Mouse (Mus musculus): ENCODE measurements at regions not wholly inside any gene's neighbourhood (a gene's known extent, or its start where the extent isn't known, plus 50 kb on each side); places are given as distances from the start of the nearest gene placed in this dataset.
A peak's percentile ranks its signal among the peaks of the same experiment; 100 is the strongest.

GRCm38 (mm10) chr17:44336842-44337241 lies 148.5 kb downstream of the Clic5 start:
- DNase-seq, result no peak

DNA sequence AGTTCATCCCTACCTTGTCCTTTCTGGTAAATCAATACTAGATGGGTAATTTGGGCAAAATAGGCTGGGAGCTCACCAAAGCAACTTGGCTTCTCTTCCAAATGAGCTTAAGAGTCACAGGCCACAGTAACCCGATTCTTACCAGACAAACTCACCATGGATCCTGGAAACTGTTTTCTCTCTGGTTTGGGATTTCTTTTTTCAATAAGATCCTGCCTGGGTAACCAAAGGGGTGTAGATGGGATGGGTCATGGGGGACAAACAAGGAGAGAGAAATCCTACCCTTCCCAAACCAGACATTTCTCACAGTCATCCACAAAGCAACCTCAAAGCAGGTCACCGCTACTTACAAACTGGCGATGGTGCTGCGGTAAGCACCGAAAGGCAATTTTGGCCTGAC lies 148.9 kb downstream of the Clic5 start:
- DNase-seq, result no peak

DNA sequence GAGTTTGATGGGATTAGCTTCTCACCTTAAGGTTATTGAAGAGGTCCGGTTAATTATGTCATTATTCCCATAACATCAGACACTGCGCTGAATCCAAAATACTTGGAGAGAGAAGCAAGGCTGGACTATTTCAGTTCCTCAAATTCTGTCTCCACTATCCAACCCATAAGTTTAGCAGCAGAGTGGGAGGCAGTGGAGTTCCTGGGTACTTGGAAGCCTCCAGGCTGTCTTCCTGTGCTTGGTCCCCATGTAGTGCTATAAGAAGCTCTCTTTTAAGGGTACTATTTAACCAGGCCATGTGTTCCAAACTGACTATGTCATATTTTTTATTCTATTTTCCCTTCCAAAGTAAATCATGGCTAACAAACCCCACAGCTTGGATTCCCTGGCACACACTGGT lies 156.2 kb downstream of the Clic5 start:
- DNase-seq, result no peak

GRCm38 (mm10) chr17:44345374-44345773 lies 157.0 kb downstream of the Clic5 start:
- no peak for DNase-seq

GRCm38 (mm10) chr17:44350201-44350948 lies 162.0 kb downstream of the Clic5 start:
- peak; percentile 27 to 44 for DNase-seq

DNA sequence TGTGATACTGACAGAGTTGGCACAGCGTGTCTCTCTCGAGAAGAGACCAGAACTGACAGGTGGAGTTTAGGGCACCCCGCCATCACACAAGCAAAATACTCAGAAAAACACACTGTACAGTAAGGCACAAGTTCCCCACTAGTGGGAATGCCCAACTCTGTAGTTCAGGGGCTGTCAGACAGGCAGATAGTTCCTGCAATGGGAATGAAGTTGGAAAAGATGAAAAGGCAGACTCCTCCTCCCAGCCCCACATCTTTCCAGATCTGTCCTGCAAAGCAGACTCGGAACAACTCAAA lies 162.5 kb downstream of the Clic5 start:
- no peak for DNase-seq

- peak in 1 of 2 experiments; percentile 9 for DNase-seq
Observed at GRCm38 (mm10) chr17:44351499-44352117, 163.2 kb downstream of the Clic5 start.

DNA sequence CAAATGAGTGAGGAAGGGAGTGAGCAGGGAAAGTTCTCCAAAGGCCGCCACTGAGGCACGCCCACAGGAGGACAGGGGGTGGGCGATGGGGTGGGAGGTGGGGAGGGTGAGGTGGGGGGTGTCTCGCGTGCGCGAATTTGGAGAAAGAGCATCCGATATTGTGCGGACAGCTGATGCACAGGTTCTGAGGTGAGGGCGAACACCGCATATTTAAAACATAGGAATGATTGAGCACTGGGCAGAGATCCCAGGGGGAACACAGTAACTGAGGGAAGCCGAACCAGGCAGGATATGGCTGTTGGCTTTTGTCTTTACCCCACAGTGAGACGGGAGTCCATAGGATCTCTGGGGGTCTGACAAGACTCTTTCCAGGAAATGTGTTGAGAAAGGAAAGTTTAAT lies 163.8 kb downstream of the Clic5 start:
- no peak for DNase-seq

GRCm38 (mm10) chr17:44363111-44363510 lies 174.7 kb downstream of the Clic5 start:
- no peak for DNase-seq

GRCm38 (mm10) chr17:44364494-44364893 lies 176.1 kb downstream of the Clic5 start:
- no peak for DNase-seq

GRCm38 (mm10) chr17:44366438-44366837 lies 178.1 kb downstream of the Clic5 start:
- no peak for DNase-seq

DNA sequence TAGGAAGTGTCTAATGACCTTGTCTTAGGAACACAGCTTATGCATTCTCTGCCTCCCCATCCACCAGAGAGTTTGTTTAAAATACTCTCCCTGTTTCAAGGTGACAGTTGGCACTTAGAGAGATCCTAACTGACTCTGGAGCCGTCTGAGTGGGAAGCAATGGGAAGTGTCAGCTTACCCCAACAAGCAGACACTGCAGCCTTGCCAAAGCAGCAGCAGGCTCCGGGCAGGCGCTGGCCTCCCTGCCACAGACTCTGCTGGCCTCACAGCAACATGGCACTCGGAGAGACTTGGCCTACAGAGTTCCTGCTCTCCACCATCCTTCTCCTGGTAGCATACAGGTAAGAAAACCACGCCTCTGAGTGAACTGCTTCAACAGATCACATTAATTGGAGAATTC lies 179.2 kb downstream of the Clic5 start:
- DNase-seq, result no peak

DNA sequence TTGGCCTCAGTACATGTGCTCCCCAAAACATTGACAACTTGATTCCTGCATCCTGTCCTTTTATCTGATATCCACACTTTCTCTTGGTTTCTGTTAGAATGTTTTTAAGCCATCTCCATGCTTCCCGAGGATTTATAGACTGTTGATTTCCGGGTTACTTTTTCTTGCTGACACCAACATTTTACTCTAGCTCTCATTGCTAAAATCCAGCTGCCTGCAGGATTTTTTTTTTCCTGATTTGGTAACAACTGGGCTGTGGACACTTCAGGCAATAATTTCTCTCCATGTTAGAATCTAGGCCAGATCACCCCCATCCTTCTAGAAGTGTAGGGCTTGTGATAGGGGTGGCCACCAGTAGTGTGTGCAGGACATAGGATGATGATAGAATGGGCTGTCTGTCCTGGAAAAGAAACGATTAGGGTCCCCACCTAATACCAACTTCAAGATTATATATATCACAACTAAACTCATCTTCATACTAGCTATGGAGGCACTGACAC lies 182.6 kb downstream of the Clic5 start:
- DNase-seq, result no peak

DNA sequence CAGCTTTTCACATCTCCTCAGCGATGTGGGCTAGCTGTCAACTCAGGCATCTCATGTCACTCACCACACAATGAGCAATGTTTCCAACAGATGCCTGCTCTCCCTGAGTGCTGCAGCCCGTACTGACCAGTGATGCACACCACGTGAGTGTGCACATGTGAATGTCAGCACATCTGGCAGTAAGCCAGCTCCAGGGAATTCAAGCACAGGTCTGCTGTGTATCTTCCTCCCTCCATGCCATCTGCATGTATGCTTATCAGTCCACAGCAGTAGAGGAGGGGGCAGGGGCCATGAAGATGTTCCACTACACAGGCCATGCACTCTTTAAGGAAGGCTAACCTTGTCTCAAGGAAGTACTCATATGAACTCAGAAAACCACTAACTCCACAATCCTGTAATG lies 183.2 kb downstream of the Clic5 start:
- no peak for DNase-seq

- DNase-seq, result no peak
Observed at GRCm38 (mm10) chr17:44373744-44374456, 185.5 kb downstream of the Clic5 start.

DNA sequence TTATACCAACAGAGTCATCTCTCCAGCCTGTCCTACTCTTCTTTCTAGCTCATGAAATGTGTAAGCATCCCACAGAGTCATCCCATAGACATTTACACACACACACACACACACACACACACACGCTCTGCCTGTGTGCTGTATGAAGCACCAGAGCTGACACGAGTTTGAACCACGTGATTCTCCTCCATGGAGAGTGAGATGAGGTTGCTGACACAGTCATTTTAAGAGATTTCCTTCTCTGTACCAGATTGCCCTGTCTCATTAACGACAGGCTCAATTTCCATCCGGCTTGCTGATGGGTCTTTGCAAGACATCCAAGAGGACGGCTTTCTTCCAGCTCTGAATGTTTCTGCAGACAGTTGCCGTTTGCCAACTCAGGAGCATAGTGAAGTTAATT lies 190.0 kb downstream of the Clic5 start:
- DNase-seq, result no peak

GRCm38 (mm10) chr17:44388916-44389315 lies 200.5 kb downstream of the Clic5 start:
- no peak for DNase-seq

DNA sequence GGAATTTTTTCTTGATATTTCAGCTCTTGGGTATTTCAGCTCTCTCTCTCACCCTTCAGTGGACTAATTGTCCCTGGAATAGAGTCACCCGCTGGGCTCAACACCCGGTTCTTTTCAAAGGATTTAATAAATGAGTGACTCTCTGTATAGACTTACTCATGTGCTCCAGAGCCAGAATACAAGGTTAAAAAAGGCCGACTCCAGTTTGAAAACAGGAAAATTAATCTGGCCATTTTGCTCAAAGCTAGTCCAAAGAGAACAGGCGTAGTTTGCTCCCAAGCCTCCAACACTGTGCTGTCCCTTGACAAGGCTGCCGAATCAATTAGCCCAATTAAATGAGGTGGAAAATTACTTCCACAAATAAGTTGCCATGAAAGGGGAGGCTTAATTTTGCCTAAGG lies 209.4 kb downstream of the Clic5 start:
- no peak for DNase-seq

- no peak for DNase-seq
Observed at GRCm38 (mm10) chr17:44398231-44398630, 209.8 kb downstream of the Clic5 start.

DNA sequence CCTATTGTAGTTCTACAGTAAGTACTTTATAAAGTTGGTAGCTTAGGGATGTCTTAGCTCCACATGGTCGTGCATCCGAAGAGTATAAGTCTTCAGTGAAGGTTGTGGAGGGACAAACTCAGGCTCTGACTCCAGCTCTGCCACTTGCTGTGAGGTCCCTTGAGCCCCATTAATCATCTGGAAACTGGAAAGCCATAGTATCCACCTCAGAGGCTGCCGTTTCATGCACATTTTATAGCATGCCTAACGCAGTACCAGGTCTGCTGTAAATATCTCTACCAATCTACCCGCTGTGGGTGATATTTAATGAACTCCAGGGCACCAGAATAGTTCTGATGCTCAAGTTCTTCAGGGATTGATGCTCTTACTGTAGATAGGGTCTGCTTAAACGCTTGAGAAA lies 216.5 kb downstream of the Clic5 start:
- DNase-seq, result no peak

DNA sequence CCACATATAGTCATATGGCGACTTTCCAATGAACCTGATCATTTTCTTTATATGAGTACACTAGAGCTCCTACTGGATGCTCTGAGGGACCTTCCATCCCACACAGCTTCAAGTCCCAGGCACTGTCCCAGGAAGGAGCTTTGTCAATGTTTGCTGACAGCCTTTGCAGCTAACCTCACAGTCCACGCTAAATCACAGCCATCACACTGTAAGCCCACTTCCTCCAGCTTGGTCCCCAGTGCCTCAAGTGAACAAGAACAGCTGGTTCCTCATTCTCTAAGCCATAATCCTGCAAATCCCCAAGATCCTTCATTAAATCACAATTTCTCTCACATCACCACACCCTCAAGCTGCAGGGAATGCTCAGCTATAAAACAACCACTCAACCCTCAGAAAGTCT lies 222.6 kb downstream of the Clic5 start:
- DNase-seq, result no peak

GRCm38 (mm10) chr17:44418676-44419404 lies 230.5 kb downstream of the Clic5 start:
- no peak for DNase-seq

GRCm38 (mm10) chr17:44419405-44419729 lies 231.0 kb downstream of the Clic5 start:
- no peak for DNase-seq

Data from kidney, postnatal 25 days (tissue).